Mouse (Mus musculus): Measurements from ENCODE around the gene Alb. TPM values are rescaled to one million over a fixed set of nuclear protein-coding genes. Genes with fewer than 3 reads are reported as not detected.

Alb gene
- under 1 TPM; 0.27 to 0.42 TPM for total RNA-seq (2021)
- long read RNA-seq, experiment 1, result 0 reads
- long read RNA-seq, experiment 2, result 0 reads

- DNase-seq, result no peak
- intact Hi-C loops (cut with DNase I; ENCODE audit: low total_unique reads), result no loop called here
Measured at GRCm38 (mm10) chr5:90460619-90461018, at the start of gene Alb. TSS of gene Alb (plus strand) at chr5:90460897.

GRCm38 (mm10) chr5:90414142-90414924 is 46.4 kb upstream of the Alb start:
- intact Hi-C loops (cut with DNase I; ENCODE audit: low total_unique reads), result no loop called here
- no peak for DNase-seq

GRCm38 (mm10) chr5:90414925-90415295 is 45.8 kb upstream of the Alb start:
- intact Hi-C loops (cut with DNase I; ENCODE audit: low total_unique reads), result no loop called here
- DNase-seq, result no peak

- intact Hi-C loops (cut with DNase I; ENCODE audit: low total_unique reads), result no loop called here
- no peak for DNase-seq
Measured at GRCm38 (mm10) chr5:90424625-90425024, 36.1 kb upstream of the Alb start.

- intact Hi-C loops (cut with DNase I; ENCODE audit: low total_unique reads), result no loop called here
- DNase-seq, result no peak
Measured at GRCm38 (mm10) chr5:90425191-90425590, 35.5 kb upstream of the Alb start.

GRCm38 (mm10) chr5:90431053-90431452 is 29.6 kb upstream of the Alb start:
- DNase-seq, result no peak
- intact Hi-C loops (cut with DNase I; ENCODE audit: low total_unique reads), result no loop called here

- DNase-seq, result no peak
- intact Hi-C loops (cut with DNase I; ENCODE audit: low total_unique reads), result no loop called here
Measured at GRCm38 (mm10) chr5:90439157-90439556, 21.5 kb upstream of the Alb start.

GRCm38 (mm10) chr5:90447577-90447976 is 13.1 kb upstream of the Alb start:
- intact Hi-C loops (cut with DNase I; ENCODE audit: low total_unique reads), result no loop called here
- no peak for DNase-seq

GRCm38 (mm10) chr5:90449961-90450360 is 10.7 kb upstream of the Alb start:
- no peak for DNase-seq
- intact Hi-C loops (cut with DNase I; ENCODE audit: low total_unique reads), result no loop called here

- DNase-seq, result no peak
- intact Hi-C loops (cut with DNase I; ENCODE audit: low total_unique reads), result no loop called here
Measured at GRCm38 (mm10) chr5:90452711-90453110, 8.0 kb upstream of the Alb start.

- intact Hi-C loops (cut with DNase I; ENCODE audit: low total_unique reads), result no loop called here
- DNase-seq, result no peak
Measured at GRCm38 (mm10) chr5:90457241-90457640, 3.5 kb upstream of the Alb start.

GRCm38 (mm10) chr5:90458727-90459126 is 2.0 kb upstream of the Alb start:
- intact Hi-C loops (cut with DNase I; ENCODE audit: low total_unique reads), result no loop called here
- DNase-seq, result no peak

- intact Hi-C loops (cut with DNase I; ENCODE audit: low total_unique reads), result no loop called here
- no peak for DNase-seq
Measured at GRCm38 (mm10) chr5:90466806-90467205, 6.1 kb downstream of the Alb start.

- no peak for DNase-seq
- intact Hi-C loops (cut with DNase I; ENCODE audit: low total_unique reads), result no loop called here
Measured at GRCm38 (mm10) chr5:90467245-90467644, 6.5 kb downstream of the Alb start.

GRCm38 (mm10) chr5:90470836-90471235 is 10.1 kb downstream of the Alb start:
- intact Hi-C loops (cut with DNase I; ENCODE audit: low total_unique reads), result no loop called here

GRCm38 (mm10) chr5:90473902-90474301 is 13.2 kb downstream of the Alb start:
- intact Hi-C loops (cut with DNase I; ENCODE audit: low total_unique reads), result no loop called here
- DNase-seq, result no peak

More at GRCm38 (mm10) chr5:90470836-90471235, 10.1 kb downstream of the Alb start:
- no peak for DNase-seq

GRCm38 (mm10) chr5:90474369-90474768 is 13.7 kb downstream of the Alb start:
- no peak for DNase-seq
- intact Hi-C loops (cut with DNase I; ENCODE audit: low total_unique reads), result no loop called here

GRCm38 (mm10) chr5:90476741-90477140 is 16.0 kb downstream of the Alb start:
- intact Hi-C loops (cut with DNase I; ENCODE audit: low total_unique reads), result no loop called here
- DNase-seq, result no peak

GRCm38 (mm10) chr5:90477308-90478140 is 16.8 kb downstream of the Alb start:
- no peak for DNase-seq
- intact Hi-C loops (cut with DNase I; ENCODE audit: low total_unique reads), result no loop called here

- no peak for DNase-seq
Measured at GRCm38 (mm10) chr5:90478886-90479285, 18.2 kb downstream of the Alb start.

GRCm38 (mm10) chr5:90485597-90485996 is 24.9 kb downstream of the Alb start:
- intact Hi-C loops (cut with DNase I; ENCODE audit: low total_unique reads), result no loop called here
- DNase-seq, result no peak

More at GRCm38 (mm10) chr5:90478886-90479285, 18.2 kb downstream of the Alb start:
- intact Hi-C loops (cut with DNase I; ENCODE audit: low total_unique reads), result no loop called here

Measured in gastrocnemius, postnatal 14 days (tissue).